Mouse (Mus musculus): ENCODE data around the gene Ank.

Gene Ank

DNA sequence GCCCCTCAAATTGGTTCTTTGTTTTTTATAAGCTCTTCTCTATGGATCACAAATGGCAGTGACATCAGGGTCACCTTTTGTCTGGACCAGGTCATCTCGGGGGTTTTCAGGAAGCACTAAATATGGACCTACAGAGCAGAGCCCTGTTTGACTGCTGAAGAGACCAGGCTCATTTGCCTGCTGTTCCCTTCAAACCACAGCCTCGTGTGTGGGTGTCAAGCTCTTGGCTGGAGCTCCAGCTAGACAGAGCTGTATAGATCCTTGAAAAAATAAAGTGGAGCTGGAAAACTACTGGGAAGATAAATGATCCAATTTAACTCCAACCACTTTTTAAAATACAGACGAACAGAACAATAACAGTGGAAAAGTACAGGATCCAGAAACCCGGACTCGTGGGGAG, 70.3 kb downstream of the Ank start:
- DNase-seq (ENCODE audit: low read depth, low spot score): no peak

DNA sequence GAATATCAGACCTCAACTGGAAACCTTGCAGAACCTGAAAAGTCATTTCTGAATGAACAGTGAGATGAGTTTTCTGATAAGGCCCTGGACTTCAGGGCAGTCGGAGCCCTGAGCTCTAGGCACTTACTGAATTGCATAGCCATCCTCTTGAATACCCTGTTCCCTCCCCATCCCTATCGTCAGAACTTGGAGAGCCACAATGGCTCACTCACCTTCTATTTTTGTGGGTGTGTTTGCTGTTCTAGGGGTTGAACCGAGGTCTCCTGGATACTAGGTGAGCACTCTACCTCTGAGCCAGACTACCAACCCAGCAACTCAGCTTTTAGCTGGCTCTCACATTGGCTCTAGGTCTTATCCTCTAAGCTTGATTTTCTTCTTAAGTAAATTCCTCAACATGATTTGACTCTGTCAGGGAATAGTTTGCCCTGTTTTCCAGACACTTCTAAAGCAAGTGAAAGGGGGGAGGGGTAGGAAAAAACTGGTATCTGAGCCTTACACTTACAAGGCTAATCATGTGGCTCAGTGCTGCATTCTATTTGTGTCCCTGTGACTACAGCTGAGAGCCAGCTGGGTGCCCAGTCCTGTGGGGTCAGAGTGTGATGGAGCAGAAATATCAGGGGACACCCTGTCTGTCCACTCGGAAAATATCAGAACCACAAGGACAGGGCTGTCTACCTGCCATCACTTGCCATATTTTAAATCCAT, 71.2 kb downstream of the Ank start:
- no peak for DNase-seq (ENCODE audit: low read depth, low spot score)

DNA sequence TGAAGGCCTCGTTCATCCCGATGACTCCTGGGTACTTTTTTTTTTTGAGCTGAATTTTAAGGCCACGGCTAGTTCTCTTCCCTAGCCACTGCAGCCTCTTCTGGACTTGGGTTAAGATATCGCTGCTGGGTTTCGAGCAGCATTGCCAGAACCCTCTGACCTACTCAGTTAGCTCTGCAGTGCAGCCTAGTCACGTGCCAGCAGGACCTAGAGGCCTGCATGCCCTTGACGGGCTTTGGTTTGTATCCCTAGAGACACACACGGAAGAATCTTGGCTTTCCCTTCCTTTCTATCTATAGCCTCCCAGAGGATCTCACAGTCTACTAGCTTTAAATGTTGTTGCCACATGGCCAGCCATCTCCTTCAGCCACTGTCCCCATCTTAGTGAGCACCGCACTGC, 73.3 kb downstream of the Ank start:
- no peak for DNase-seq (ENCODE audit: low read depth, low spot score)

DNA sequence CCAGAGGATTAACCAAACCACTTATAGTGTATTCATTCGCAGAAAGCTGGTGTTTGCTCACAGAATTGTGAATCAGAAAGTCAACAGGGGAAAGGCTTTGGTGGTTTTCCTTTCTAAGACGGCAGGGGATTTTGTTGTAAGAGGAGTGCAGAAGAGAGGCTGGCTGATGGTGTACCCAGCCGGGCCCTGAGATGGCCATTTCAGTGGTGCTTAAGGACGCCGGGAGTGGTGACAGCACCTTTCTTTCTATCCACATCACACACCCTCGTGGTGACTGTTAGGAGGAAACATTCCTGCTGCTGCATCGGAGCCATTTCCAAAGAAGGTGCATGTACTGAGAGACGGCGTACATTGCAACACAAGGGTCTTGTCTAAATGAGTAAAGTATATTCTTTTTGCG, 78.7 kb downstream of the Ank start:
- no peak for DNase-seq (ENCODE audit: low read depth, low spot score)

DNA sequence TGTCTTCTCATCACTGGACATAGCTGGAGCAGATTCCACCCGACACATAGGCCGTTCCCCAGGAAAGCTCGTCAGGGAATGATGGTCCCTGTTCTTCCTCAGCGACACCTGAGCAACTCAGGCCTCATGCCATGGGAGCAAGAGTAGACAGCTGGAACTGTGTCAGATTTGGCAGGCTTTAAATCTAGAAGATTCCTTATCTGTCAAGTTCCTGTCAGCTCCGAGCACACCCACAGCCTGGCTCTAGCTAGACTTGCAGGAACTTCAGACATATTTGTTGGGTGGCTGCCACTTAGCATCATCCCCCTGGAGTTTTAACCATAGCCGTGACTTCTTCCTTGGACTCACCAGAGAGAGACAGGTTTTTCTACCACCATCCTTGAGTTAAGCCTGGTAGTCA, 81.6 kb downstream of the Ank start:
- no peak for DNase-seq (ENCODE audit: low read depth, low spot score)

DNA sequence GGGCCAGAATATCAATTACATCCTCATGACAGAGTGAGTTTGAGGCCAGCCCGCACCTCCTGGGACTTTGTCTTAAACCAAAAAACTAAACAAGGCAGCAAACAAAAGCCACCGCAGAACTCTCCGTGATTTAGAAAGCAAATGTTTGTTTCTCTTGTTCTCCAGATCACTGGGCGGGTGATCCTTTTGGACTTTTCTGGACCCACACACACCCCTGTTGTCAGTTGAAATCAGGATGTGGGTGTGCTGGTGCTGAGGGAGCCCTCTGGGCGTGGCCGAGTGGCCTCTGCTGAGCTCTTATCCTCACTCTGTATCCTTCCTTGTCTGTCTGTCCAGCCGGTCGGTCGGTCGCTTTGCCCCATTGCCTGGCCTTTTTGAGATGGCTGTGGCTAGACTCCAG, 82.6 kb downstream of the Ank start:
- DNase-seq (ENCODE audit: low read depth, low spot score): no peak

DNA sequence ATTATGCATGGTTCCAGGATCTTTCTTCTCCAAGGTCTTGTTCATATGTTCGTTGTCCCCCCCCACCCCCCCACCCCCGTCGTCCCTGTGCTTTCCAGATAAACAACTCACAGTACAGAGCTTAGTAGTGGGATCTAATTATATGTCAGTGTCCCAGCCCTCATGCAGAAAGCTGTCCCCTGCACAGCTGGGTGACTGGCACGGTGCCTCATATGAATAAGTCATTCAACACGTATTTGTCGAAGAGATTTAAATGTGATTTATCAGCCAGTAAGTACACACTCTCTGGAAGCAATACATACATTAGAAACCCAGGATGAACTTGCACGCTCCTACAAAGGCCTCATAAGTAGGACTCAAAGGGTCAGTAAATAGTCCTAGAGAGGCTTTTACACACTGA, 83.4 kb downstream of the Ank start:
- DNase-seq (ENCODE audit: low read depth, low spot score): no peak

DNA sequence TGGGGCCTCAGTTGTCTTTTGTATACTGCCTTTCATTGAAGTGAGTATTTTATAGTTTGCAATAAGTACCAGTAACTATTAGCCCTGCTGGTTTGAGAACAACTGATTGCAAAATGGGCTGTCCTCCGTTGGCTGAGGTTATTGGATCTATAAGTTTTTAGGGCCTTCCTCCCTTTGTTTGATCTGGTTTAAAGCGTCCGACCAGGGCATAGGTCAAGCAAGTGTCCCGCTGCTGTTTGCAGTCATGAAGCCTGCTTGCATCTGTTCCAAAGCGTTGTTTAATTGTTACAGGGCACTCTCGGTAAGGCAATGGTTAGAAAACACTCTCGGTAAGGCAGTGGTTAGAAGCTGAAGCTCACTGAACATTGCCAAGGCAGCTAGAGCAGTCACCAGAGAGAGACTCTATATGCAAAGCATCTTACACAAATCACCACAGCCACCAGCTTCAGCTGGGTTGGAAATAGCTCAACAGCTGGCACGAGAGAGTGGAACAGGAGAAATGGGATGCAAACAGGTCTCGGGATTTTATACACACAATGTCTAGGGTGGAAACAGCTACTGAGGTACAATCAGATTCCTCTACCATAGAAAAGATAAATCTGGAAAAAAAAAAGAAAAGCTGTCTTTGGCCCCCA, 84.0 kb downstream of the Ank start:
- no peak for DNase-seq (ENCODE audit: low read depth, low spot score)

DNA sequence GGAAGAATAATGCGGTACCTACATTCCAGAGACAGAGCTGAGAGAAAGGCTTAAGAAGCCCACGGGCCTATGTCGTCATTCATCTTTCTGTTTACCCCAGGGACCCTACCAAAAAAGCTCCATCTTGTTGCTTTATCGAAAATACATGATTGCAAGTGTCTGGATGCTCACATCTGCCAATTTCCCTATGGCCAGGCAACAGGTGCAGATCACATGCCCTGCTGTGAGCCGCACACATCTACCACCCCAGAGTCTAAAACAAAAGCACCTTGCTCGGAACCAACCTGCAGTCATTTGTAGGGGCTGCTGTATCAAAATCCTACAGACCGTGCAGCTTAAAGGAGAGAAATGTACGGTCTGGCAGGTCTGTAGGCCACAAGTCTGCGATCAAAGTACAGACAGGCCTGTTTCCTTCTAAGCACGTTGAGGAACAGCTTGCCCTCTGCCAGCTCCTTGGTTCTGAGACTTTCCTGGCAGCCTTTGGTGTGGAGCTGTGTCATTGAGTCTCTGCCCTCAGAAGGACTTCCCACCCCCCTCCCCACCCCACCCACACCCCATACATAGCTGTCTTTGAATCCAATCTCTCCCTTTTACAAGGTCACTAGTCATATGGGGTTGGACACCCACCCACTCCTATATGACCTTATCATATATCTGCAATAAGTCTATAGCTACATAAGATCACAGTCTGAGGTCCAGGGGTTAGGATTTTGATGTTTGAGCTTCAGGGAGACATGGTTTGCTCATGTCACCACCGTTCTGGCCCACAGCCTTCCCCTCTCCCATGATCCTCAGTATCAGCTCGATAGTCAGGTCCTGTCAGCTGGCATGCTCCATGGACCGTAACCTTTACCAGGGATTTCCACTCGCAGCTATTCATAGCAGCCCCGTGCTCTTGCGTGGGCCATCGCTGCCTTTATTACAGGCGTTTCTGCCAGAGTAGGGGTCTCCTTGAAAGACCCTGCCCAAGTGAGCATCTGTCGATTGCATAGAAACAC, 84.9 kb downstream of the Ank start:
- DNase-seq (ENCODE audit: low read depth, low spot score): no peak

DNA sequence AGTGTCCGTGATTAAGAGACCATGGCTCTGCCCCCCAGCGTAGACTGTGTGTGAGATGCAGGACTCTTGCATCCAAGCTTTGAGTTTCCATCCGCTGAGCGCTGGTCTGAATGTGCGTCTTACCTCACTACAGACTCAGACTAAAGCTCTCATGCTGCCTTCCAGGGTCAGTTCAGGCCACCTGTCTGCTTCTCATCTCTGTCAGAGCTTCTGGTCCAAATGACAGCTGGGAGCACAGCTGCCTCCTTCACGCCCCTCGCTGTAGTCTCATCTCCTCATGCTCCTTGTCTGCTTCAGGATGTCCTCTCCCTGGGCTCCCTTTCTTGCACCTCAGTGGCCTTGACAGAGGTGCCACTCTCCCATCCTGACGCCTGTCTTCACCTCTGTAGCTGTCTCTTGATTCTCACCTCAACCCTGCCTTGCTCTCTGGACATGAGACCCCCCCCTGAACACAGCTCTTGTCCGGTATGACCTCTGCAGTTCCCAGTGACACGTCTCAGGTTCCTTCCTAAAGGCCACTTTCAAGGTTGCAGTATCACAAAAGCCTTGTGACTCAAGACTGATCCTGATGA, 85.7 kb downstream of the Ank start:
- DNase-seq (ENCODE audit: low read depth, low spot score): no peak

DNA sequence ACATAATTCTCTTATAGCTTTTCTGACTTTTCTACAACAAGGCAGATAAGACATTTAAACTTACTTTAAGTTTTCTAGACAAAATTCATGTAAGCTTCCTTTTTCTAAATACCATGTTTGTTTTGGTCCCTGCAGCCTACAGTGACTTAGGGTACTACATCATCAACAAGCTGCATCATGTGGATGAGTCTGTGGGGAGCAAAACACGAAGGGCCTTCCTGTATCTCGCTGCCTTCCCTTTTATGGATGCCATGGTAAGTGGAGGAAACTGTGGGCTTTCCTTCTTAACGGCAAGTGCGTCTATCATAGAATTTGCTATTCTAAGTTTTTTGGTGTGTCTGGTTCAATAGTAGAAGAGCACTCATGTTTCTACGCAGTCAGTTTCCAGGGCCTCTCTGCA, 87.1 kb downstream of the Ank start:
- DNase-seq (ENCODE audit: low read depth, low spot score): no peak

DNA sequence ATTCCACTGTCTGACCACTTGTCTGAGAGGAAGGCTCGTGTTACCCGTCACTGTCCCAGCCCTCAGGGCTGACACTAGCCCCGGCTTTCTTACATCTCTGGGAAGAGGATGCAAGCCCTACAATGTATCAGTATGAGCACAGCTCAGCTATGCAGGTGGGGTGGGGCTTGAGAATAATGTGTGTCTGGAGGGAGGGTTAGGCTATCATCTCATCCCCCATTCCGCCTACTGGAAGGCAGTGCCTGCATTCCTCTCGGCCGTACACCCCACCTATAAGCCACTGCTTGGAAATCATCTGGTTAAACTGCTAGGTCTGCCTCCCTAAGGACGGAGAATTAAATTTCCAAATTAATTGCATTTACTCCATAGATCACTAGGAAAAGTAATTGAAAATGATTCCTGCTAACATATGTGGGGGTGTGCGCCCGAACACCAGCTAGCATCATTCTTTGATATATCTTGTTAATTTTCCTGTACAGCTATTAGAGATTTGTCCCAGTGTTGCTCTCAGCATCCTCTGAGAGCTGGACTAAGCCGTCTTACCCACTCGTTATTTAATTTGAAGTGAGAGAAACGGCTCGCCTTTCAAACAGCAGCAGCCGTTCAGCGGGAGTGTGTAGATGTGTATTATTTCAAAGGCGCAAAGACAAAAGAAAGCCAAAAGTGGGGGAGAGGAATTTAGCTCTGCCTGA, 92.1 kb downstream of the Ank start:
- DNase-seq (ENCODE audit: low read depth, low spot score): no peak

DNA sequence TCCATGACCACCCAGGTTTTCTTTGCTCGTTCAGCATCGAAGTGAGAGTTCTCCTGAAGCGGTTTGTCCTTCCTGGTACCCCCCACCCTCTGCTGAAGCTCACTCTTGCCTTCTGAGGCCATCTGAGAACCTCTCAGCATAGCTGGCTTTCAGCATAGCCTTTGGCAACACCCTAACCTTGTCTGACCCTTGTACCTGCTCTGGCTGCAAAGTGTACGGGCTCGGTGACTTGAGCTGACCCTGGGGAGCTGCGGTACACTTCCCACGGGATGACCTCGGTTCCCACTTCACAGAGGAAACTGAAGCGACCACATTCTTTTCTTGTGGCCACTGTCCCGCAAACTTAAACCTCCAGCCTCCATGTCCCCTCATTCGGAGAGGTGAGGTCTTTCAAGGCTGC, 93.8 kb downstream of the Ank start:
- no peak for DNase-seq (ENCODE audit: low read depth, low spot score)

DNA sequence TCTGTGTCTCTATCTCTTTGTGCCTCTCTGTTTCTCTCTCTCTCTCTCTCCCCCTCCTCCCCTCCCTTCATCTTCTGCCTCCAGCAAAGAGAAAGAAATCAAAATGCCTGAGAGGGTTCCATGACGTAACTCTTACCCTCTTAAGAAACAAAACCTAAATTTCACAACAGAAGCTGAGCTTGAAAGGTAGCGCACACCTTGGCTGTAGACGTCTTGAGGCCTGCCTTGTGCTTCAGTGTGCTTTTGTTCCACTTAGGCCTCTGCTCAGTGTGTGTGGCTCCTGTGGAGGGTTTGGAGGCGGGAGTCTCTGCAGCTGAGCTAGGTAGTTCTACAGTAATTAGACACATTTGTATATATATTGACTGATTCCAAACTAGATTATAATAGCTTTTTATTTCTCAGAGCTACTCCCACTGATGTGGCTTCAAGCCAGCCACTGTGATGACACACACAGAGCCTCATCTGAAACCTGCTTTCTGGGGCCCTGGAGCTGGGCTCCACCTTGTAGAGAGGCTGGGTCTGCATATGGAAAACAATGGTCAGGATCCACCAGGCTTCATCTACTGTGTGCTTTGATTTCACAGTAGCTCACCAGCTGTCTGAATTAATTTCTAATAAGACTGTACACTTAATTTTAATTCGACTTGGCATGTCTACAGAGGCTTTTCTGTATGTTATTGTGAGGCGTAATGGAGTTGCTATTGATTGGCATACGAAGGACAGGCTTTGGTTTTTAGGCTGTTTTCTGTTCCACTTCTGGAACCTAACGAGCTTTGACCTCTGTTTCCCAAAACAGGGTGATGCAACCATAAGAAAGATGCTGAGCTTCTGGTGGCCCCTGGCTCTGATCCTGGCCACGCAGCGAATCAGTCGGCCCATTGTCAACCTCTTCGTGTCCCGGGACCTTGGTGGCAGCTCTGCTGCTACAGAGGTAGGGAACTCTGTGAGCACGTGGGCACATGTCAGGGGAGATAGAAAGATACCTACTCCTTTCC, 97.9 kb downstream of the Ank start:
- DNase-seq (ENCODE audit: low read depth, low spot score): no peak

DNA sequence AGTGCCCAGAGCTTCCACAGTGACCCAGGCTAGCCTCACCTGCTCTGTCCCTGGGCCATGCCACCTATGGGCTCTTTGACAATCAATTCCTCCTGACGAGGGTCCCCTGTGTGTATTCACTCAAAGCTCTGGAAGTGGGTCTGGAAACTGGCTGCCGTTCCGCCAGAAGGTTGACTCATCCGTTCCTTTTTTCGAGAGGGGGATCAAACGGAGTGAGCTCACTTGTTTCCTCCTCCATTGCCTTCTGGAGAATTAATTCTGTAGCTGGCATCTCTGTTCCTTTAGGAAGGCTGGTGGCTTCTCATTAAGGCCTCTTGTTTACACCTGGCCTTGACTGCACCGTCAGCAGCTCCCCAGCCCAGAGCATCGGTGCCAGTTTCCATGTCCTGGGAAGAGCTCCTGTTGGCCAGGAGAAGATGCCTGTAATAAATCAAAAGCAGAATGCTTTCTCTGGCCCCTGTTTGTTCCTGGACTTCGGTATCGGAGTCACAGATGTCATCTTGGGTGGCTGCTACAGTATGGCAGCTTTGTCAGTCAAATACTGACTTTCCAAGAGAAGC, 99.2 kb downstream of the Ank start:
- no peak for DNase-seq (ENCODE audit: low read depth, low spot score)

DNA sequence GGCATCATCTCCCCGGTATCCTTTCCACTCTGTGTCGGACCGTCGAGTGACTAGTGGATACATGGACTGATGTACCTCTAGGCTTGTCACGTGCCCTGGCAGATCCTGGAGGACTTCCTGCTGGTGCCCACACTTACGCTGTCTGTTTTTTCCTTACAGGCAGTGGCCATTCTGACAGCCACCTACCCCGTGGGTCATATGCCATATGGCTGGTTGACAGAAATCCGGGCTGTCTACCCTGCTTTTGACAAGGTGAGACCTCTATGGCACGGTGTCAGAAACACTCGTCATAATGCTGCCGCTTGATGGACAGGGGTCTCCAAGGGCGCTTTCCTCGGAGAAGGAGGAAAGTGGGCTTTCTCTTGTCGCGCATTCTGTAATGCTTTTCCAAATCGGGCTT, 100.9 kb downstream of the Ank start:
- DNase-seq (ENCODE audit: low read depth, low spot score): no peak

DNA sequence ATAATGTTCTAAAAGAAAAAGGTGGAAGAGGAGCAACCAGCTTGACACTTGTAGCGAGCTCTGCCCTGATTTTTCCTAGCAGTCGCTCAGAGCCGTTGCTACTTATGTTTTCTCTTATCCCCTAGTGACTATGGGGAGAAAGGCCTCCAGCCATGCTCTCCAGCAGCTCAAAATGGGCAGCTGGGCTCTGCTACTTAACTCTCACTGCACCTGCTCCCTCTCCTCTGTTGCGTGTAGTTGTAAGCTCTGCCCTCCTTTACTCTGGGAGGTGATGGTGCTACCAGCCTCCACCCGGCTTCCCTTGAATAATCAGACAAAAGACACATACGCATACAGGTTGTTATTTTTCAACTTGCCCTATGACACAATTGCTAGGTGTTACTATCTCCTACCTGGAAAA, 101.9 kb downstream of the Ank start:
- no peak for DNase-seq (ENCODE audit: low read depth, low spot score)

DNA sequence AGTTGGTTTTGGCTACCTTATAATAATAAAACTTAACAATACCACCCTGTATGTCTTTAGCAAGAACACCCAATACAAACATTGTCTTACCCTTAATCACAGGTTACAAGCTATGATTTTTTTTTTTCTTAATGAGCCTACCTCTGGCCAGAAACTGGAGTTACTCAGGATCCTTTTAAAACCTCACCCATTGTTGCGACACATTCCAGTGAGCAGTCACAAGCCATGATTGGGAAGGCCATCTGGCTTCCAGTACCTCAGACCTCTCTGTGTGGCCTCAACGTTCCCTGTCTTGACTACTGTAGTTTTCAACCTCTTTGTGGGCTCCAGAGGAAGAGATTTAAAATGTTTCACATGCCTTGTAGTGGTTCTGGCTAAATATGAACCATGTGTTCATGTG, 103.4 kb downstream of the Ank start:
- no peak for DNase-seq (ENCODE audit: low read depth, low spot score)

DNA sequence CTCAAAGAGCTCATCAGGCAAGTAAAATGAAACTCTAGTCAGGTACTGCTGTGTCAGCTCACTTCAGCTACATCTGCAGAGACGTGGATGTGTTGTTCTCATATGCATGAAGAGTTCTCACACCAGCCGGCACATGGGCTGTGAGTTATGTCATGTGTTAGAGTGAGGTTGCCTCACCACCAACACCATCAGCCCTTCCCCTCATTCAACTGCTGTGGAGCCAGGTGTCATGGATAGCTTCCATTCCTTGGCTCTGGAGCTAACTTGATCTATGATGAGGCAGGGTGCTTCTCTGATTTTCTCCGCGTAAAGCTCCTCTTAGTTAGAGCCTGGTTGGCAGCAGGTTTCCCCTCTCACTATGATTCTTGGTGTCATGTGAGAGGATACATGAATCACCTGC, 103.9 kb downstream of the Ank start:
- DNase-seq (ENCODE audit: low read depth, low spot score): no peak

DNA sequence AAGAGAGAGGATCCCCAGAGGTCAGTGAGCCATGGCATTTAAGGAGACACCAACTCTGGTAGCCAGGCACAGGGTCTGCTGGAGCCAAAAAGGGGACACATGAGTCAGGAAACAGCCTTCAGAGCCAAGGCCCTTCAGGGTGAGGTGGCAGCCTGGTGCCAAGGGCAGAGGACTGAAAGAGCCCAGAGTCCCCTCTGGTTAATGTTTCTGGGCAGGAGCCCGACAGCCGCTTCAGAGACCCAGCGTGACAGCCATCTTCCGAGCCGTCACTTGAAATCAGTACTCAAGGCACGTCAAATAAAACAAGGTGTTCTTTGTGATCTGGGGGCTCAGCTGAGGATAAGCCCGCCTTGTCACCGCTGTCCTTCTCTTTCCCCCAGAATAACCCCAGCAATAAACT, 104.7 kb downstream of the Ank start:
- no peak for DNase-seq (ENCODE audit: low read depth, low spot score)

Measured in embryo, embryonic 11.5 days (tissue).